Mouse (Mus musculus): Measurements from ENCODE around the gene Clgn.

GRCm38 (mm10) chr8:83382850-83383249 is 6.8 kb upstream of the Clgn start:
- TF ChIP-seq CTCF (IDR thresholded peaks at IDR 0.05; ENCODE audit: extremely low read depth, insufficient read depth, low read length): no peak
- TF ChIP-seq POLR2A (IDR thresholded peaks at IDR 0.05; ENCODE audit: extremely low read depth, insufficient read depth, low read length): no peak
